Mouse (Mus musculus): ENCODE results near the gene Trim2.

Trim2 gene

GRCm38 (mm10) chr3:84253655-84254519 lies 52.8 kb downstream of the Trim2 start:
- DNase-seq, result no peak

GRCm38 (mm10) chr3:84252776-84253654 lies 53.7 kb downstream of the Trim2 start:
- DNase-seq, result peak in 1 of 2 experiments; percentile 22

- no peak for DNase-seq
Observed at GRCm38 (mm10) chr3:84251721-84252120, 55.0 kb downstream of the Trim2 start.

DNA sequence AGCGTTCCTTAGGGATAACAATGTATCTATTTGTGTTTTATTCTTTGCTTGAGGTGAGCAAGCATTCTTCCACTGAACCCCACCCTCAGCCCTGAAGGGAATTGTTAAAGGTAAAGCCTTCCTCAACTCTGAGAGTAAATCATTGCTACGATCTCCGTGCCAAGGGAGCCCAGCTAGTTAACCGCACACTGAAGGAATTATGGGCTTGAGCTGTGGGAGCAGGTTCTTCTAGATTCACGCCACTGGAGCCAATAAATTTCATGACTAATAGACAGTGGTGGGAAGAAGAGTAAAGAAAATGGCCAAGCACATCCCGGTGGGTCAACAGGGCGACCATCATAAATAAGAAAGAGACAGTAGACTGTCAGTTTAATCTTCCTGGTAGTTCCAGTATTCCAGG lies 56.4 kb downstream of the Trim2 start:
- DNase-seq, result no peak

GRCm38 (mm10) chr3:84247789-84248188 lies 58.9 kb downstream of the Trim2 start:
- DNase-seq, result no peak

GRCm38 (mm10) chr3:84246421-84246861 lies 60.2 kb downstream of the Trim2 start:
- DNase-seq, result no peak

- no peak for DNase-seq
Observed at GRCm38 (mm10) chr3:84243116-84243515, 63.6 kb downstream of the Trim2 start.

DNA sequence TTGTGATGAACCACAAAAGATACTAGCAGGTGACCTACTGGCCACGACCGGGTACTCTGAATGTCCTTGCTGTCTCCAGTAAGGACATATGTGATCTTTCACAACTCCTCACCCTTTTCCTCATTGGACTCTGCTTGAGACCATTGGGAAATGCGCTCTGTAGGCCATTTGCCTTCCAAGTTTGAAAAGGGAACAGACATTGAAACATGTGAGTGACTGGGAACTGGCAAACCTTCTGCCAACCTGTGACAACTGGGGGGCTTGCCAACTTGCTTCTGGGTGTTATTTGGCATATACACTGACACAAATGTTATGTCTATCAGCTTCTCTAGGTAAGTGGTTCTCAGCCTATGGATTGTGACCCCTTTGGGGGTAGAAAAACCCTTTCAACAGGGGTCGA lies 64.2 kb downstream of the Trim2 start:
- peak; percentile 59 to 74 for DNase-seq

- DNase-seq, result no peak
Observed at GRCm38 (mm10) chr3:84241098-84241497, 65.6 kb downstream of the Trim2 start.

DNA sequence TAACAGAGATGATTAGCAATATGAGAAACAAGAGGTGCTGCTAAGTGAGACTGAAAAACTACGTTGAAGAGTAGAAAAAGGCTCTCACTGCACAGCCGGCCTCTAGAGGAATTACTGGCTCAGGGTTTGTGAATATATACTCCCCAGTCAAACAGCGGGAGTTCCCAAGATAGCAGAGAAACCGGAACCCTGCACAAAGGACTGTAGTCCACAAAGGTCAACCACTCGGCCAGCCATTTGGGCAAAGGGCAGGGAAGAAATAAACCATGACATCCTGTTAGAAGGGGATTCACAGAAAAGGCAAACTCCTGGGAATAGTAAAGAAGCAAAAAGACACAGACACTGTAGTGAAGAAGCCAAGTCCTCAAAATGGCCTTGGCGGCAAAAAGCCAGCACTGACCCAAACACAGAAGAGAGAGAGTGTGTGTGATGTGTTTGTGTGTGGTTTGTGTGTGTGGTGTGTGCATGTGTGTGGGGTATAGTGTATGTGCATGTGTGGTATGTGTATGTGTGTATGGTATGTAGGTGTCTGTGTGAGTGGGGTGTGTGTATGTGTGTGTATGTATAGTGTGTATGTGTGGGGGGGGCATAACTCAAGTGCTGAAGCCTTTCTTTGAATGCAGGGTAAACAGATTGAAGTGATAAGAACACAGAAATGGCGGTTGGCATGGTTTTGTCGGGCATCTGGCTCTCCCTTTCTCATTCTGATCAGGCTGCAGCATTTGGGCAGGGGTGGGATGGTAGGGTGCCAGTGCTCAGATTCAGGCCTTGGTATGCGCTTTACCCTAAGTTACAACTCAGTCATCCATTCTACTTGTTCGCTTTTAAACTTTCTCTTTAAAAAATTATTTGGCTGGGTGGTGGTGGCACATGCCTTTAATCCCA lies 71.0 kb downstream of the Trim2 start:
- DNase-seq, result no peak

- no peak for DNase-seq
Observed at GRCm38 (mm10) chr3:84234562-84234961, 72.1 kb downstream of the Trim2 start.

DNA sequence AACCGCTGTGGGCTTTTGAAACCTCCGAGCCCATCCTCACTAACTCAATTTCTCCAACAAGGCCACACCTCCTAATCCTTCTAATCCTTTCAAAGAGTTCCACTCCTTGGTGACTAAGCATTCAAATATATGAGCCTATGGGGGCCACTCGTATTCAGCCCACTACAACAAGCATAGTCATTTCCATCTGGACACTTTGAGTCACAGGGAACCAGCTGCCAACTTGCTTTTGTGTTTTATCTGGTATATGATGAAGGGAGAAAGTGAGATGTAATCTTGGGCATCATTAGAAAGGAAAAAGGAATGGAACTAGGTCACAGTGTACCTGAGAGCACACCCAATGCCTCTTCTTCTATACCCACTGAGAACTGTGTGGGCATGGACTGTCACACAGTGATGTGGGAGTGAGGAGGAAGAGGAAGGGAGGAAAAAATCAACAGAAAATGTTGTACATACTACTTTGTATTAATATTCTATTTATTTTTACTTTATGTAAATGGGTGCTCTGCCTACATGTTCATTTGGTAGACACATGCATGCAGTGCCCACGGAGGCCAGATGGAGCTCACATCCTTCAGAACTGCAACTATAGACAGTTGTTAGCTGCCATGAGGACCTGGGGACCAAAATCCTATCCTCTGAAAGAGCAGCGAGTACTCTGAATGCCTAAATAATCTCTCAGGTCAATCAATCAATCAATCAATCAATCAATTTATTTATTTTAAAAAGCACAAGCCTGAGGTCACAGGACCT lies 72.8 kb downstream of the Trim2 start:
- no peak for DNase-seq

DNA sequence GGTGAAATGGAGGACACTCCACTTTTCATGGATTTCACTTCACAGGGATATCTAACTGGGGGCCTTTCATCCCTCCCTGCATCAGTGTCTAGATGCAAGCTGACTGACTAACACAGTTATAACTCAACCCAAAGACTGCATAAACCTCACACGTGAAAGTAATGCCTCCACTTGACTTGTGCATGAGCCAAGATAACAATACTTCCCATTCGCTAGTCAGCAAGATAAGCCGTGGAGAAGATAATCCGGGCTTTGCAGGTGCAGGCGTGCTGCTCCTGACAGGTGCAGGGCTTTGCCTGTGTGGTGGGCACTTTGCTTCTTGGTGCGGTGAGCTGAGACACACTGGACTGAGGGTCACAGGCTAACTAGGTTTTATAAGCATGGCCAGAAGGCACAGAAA lies 74.4 kb downstream of the Trim2 start:
- DNase-seq, result no peak

DNA sequence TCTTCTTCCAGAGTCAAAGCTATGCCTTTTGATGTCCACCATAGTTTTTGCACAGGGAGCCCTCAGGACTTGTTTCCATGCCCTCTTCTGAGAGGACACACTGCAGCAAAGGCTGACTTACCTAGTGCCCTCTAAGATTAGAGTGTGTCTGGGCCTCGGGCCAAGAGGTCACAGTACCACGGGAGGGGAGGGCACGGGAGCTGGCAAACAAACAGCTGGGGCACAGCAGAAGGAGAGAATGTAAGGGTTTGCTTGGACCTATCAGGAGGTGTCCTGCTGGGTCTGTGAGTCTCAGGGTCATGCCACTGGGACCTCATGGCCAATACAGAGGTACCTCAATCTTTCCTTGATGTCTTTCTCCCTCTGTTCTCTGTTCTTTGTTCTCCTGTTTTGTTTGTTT lies 75.7 kb downstream of the Trim2 start:
- no peak for DNase-seq

DNA sequence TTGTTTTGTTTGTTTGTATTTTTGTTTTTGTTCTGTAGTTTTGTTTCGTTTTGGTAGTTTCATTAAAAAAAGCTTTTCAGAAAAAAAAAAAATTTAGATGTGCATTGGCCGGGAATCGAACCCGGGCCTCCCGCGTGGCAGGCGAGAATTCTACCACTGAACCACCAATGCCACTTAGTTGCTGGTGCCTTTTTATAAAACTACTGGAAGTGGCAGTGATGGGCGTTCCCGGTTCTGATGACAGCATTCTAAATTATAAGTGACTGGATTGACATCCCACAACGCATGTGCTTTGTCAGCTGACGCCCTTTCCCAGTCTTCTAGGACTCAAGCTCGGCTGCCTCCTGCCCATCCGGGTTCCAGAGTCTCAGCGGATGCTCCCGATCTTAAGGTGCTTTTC lies 77.8 kb downstream of the Trim2 start:
- peak; percentile 59 to 62 for DNase-seq

DNA sequence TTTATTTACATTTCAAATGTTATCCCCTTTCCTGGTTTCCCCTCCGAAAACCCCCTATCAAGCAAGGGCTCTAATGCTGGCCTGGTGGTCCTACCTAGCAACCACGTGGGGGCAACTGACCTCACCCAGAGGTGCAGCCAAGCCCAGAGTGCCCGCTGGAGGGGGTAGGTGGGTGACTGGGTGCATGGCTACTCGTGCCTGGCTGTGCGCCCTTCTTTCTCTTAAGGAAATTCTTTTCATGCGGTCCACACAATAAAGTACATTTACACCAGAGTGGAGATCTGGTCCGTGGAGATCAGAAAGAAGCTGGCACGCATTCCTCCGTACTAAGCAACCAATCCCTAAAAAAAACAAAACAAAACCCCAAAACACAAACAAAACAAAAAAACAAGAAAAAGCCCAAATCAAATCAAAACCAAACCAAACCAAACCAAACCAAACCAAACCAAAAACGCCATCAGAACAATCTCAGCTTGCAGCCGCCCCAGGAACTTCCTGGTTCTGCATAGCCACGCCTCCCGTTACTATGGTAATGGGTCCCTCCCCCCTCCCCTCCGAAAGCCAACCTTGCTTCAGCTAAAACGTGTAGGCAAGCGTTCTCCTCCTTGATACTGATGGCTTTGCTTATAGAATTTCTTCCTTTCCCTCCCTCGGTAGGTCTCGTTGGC lies 78.3 kb downstream of the Trim2 start:
- peak; percentile 54 to 75 for DNase-seq

GRCm38 (mm10) chr3:84227628-84228027 lies 79.0 kb downstream of the Trim2 start:
- no peak for DNase-seq

DNA sequence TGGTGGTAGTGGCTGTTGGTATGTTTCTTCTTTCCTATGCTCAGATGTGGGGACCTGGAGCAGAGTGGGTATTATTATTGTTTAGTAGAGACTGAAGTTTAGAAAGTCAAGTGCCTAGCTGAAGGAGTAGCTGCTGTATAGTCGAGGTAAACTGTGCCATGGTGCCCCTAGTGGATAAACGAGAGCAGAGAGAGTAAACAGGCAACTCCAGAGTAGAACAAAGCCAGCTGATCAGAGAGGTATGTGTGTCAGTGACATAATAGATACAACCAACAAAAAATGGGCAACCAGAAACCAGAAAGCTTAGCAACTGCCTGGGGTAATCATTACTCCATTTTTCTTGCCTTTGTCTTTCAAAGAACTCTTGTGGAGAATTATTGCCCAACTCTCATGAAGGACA lies 81.7 kb downstream of the Trim2 start:
- DNase-seq, result no peak

- peak; percentile 87 to 90 for DNase-seq
Observed at GRCm38 (mm10) chr3:84220748-84221147, 85.9 kb downstream of the Trim2 start.

DNA sequence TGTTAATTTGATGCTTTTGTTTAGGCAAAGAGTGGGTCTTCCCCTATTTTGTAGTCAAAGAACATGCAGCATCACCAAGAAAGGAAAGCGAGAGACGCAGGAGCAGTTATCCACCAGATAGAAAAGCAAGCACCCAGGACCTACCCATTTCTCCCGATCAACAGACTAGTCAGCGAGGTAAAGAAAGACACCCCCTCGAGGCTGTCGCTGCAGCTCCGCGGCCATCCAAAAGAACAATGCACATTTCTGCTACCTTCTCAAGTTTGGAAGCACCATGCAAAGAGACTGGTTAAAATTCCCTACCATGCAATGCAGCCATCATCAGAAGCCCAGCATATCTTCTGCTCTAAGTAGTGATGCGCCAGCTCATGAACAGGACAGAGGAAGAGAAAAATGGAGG lies 86.4 kb downstream of the Trim2 start:
- peak; percentile 41 to 70 for DNase-seq

- DNase-seq, result peak; percentile 65 to 71
Observed at GRCm38 (mm10) chr3:84219720-84220273, 86.9 kb downstream of the Trim2 start.

Data from cerebellum, postnatal 25 days (tissue).